Mouse (Mus musculus) testis, postnatal 10 days (tissue): ENCODE results near the gene Rap1gap2.

Experiments used
- DNase-seq: peaks from one replicate; pipeline ENCODE4 v3.0.0; 2021; ENCODE audit warnings: low spot score

Rap1gap2 gene

DNA sequence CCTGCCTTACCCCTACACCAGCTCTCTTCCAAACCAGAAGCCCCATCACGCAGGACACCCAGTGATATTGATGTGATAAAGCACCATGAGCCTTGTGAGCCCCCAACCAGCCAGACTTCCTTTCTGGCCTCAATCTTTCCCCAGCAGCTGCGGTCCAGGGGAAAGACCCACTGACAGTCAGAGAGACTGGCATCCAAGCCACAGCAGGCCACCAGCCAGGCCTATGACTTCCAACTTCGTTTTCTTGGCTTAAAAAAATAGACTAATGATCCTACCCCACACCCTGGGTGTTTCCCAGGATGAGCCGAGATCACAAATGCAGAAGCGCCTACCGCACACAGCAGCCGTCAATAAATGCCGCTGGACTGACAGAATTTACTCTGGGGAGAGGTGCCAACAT, 151.1 kb downstream of the Rap1gap2 start:
- no peak for DNase-seq

GRCm38 (mm10) chr11:74458400-74458799, 152.3 kb downstream of the Rap1gap2 start:
- DNase-seq: no peak

GRCm38 (mm10) chr11:74457194-74457593, 153.5 kb downstream of the Rap1gap2 start:
- no peak for DNase-seq

DNA sequence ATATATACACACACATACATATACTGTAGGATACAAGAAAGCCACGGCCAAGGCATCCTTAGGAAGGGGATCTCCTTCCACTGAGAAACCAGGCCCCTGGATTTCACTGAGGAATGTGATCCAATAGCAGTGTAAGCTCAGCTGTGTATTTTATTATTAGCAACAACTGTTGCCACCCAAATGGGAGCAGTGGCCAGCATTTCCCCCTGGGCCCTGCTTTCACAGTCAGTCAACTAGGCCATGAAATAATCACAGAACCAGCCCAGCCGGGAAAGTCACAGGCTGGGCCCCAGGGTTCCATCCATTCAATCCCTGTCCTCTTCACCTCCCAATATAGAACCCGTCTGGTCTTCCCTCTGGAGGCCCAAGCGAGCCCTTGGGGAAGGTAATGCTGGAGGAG, 162.2 kb downstream of the Rap1gap2 start:
- DNase-seq: no peak

GRCm38 (mm10) chr11:74447991-74448403, 162.7 kb downstream of the Rap1gap2 start:
- no peak for DNase-seq

DNA sequence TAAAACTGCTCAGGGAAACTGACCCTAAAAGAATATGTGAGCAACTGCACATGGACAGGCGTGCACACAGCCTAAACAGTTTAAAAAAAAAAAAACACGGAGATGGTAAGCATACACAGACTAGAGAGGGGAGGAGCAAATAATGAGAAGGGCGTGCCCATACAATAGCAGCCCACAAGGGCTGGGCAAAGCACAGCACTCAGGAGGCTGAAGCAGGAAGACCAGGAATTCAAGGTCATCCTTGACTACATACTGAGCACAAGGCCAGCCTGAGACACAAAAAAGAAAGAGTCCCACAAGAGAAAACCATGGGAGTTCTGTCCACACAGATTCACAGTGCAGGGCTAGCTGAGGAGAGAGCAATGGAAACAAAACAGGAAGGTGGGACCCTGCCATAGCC, 165.1 kb downstream of the Rap1gap2 start:
- no peak for DNase-seq

GRCm38 (mm10) chr11:74443924-74444256, 166.8 kb downstream of the Rap1gap2 start:
- no peak for DNase-seq

GRCm38 (mm10) chr11:74443147-74443923, 167.4 kb downstream of the Rap1gap2 start:
- DNase-seq: no peak

- no peak for DNase-seq
These were observed 168.3 kb downstream of the Rap1gap2 start for GRCm38 (mm10) chr11:74442396-74442795.

DNA sequence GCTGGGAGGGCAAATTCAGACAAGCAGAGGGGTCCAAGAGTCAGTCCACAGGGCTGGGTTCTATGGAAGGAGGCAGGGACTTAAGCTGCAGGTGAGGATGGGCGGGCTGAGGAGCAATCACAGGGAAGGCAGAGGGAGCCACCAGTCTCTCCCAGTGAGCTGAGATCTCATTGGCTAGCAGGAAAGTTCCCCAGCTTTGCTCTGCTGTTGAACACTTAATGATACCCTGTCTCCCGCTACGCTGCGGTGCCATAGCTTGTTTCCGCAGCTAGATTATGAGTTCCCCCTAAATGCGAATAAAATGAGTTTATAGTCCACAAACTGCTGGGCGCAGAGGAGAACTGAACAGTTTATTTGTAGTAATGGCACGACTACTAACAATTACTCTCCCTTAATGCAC, 170.6 kb downstream of the Rap1gap2 start:
- DNase-seq: no peak

- no peak for DNase-seq
These were observed 171.5 kb downstream of the Rap1gap2 start for GRCm38 (mm10) chr11:74439202-74439601.

- DNase-seq: no peak
These were observed 172.5 kb downstream of the Rap1gap2 start for GRCm38 (mm10) chr11:74438249-74438648.

- DNase-seq: no peak
These were observed 175.3 kb downstream of the Rap1gap2 start for GRCm38 (mm10) chr11:74435366-74435765.

DNA sequence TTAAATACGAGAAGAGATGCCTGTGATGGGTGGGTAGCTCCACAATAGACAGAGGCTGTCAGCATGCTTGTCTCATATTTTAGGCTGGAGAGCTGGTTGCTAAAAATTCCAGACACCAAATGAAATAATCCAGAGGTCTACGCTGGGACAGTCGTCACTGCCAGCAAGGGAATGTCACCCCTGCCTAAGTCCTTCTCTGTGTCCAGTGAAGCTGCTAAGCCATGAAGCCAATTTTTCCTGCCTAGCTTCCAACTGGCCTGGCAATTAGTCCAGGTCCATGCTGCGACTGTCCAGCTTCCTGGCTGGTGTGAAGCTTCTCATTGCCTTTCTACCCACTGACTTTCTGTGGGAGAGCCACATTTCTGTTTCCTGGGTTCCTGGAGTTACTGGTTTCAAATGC, 177.7 kb downstream of the Rap1gap2 start:
- no peak for DNase-seq

DNA sequence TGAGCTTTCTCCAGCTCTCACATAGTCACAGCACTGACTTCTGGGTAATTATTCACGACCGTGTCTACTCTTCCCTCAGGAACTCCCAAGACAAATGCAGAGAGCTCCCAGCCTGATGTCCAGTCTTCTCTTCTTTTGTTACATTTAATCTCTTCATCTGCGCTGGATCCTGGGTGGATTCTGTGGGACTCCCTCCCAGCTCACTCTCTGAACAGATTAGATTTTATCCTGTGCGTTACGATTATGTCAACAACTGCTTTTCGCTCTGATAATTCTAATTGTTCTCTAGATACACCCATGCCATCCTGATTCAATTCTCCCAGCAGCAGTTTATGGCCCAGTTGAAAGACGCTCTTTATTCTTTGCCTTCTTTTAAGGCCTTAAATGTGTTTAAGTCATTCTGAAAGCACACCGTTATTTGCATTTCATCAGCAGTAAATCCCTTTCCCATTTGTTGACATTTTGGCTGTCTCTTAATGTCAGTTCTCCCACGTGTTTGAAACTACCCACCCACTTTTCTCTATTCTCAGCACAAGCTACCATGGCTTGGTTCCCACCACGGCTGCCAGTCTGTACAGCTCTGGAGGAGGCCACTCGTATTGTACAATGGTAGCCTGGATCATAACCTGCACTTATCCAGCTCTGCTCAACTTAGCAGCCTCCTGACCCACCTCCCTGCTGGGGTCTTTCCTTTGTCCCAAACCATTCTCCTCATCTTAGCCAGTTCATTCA, 180.8 kb downstream of the Rap1gap2 start:
- no peak for DNase-seq

- no peak for DNase-seq
These were observed 184.4 kb downstream of the Rap1gap2 start for GRCm38 (mm10) chr11:74426306-74426705.

DNA sequence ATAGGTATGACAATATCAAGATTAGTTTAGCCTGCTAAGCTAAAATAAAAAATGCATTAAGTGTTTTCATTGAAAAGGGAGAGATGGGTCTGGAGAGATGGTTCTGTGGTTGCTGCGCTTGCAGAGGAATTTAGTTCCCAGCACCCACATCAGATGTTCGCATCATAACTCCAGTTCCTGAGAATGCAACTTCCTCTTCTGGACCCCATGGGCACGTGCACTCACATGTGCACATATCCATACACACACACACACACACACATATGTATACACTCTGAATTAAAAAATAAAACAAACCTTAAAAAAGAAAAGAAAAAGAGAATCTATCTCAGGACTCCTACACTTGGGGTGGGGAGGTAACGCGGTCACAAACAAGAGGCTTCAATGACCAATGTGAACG, 188.7 kb downstream of the Rap1gap2 start:
- DNase-seq: no peak

DNA sequence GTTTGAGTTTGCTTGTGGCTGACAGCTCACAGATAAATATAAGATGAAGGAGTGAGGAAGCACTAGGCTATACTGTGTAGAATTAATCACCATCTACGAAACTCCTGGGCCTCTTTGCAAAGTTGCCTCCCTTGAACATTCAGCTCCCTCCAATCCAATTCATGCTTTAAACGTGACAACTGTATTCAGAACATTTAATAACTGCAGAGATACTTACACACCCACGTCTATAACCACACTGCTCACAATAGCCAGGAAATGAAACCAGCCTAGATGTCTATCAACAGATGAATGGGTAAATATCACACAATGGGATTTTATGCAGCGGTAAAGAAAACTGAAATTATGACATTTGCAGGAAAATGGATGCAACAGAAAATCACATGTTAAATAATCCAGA, 189.6 kb downstream of the Rap1gap2 start:
- no peak for DNase-seq

GRCm38 (mm10) chr11:74419601-74420000, 191.1 kb downstream of the Rap1gap2 start:
- no peak for DNase-seq

DNA sequence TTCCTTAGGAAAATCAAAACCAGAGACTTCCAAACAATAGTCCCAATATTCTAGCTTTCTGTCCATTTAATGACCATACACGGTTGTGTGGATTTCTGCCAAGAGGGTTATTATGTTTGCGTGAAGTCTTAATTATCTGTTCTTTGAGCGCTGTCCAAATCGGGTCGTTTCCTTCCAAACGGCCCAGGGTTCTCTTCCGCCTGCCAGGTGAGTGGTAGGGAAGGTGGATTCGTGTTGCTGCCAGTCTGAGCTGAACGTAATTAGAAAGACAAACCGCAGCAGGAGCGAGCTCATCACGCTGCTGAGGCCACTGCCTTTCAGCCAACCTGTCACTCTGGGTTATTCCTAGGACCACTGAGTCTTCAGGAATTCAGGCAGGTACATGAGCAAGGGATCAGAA, 195.0 kb downstream of the Rap1gap2 start:
- no peak for DNase-seq

GRCm38 (mm10) chr11:74414112-74414511, 196.6 kb downstream of the Rap1gap2 start:
- no peak for DNase-seq

- DNase-seq: no peak
These were observed 197.2 kb downstream of the Rap1gap2 start for GRCm38 (mm10) chr11:74413449-74413972.

- no peak for DNase-seq
These were observed 198.3 kb downstream of the Rap1gap2 start for GRCm38 (mm10) chr11:74412462-74412861.
